Mouse (Mus musculus) brain, embryonic 18.5 days (tissue): Measurements from ENCODE around the gene Ccr10.

Experiments used
- DNase-seq: peaks from one replicate; pipeline ENCODE4 v3.0.0-alpha.2; 2012; ENCODE audit warnings: low read depth, low spot score

Gene Ccr10

DNA sequence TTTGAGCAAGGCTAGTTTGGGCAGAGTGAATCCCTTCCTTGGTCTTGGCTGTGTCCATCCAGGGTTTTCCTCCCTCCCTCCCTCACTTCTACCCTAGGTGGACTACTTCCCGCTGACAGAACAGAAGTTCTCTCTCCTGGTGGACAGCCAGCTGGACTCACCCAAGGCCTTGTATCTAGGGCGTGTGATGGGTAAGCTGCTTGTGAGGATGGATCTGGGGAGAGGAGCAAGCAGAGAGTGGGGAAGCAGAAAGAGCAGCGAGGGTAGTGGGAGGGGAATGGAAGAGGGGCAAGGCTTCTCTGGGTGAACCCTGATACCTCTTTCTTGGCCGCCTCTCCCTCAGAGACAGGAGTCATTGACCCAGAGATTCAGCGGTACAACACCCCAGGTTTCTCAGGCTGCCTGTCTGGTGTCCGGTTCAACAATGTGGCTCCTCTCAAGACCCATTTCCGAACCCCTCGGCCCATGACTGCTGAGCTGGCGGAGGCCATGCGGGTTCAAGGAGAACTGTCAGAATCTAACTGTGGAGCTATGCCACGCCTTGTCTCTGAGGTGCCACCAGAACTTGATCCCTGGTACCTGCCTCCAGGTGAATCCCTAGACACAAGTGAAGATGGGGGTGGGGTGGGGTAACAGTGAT lies 13.0 kb upstream of the Ccr10 start:
- DNase-seq, result no peak

DNA sequence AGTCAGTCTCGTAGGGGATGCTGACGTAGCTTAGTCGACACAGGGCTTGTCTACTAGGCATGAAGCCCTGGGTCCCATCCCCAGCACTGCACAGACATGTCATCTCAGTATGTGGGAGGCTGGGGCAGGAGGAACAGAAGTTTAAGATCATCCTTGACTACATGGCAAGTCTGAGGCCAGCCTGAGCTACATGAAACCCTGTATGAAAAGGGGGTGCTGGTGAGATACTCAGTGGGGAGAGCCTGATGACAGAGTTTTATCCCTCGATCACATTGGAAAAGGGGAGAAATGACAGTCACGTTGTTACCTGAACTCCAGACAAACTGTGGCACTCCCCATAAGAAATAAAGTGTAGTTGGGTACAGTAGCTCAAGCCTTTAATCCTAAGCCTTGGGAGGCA lies 12.3 kb upstream of the Ccr10 start:
- DNase-seq, result no peak

DNA sequence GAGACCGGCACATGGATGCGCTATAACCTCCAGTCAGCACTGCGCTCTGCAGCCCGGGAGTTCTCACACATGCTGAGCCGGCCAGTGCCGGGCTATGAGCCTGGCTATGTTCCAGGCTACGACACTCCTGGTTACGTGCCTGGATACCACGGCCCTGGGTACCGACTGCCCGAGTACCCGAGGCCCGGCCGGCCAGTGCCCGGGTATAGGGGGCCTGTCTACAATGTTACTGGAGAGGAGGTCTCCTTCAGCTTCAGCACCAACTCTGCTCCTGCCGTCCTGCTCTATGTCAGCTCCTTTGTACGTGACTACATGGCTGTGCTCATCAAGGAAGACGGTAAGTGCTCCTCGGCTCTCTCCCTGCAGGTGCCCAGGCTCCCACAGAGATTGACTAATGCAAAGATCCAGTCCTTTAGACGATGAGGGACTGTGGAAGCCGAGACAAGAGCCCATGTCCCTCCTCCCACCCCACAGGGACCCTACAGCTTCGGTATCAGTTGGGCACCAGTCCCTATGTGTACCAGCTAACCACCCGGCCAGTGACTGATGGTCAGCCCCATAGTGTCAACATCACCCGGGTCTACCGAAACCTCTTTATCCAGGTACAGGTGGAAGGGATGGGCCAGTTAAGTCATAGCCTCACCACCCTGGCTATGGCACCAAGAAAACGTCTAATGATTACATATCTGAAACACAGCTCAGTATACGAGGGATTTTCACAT lies 11.4 kb upstream of the Ccr10 start:
- no peak for DNase-seq

- DNase-seq, result no peak
Observed at GRCm38 (mm10) chr11:101185441-101185840, 10.2 kb upstream of the Ccr10 start.

GRCm38 (mm10) chr11:101184984-101185383 lies 9.7 kb upstream of the Ccr10 start:
- DNase-seq, result no peak

DNA sequence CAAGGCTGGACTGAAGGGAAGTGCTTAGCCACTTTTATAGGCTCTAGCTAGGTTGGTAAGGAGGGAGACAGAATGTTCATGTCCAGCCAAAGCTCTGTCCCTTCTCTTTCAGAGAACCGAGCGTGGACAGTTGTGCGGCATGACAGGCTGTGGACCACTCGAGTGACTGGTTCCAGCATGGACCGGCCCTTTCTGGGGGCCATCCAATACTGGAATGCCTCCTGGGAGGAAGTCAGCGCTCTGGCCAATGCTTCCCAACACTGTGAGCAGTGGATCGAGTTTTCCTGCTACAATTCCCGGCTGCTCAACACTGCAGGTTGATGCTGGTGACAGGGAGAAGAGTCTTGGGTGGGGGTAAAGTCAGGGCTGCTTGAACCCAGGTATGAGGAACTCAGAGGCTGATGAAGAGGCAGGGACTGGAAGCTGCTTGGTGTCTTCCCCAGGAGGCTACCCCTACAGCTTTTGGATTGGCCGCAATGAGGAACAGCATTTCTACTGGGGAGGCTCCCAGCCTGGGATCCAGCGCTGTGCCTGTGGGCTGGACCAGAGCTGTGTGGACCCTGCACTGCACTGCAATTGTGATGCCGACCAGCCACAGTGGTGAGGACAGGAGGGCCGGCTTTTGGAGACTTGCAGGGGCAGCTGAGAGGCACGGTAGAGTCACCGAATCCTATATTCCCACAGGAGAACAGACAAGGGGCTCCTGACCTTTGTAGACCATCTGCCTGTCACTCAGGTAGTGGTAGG lies 7.7 kb upstream of the Ccr10 start:
- DNase-seq, result no peak

- no peak for DNase-seq
Observed at GRCm38 (mm10) chr11:101181961-101182360, 6.7 kb upstream of the Ccr10 start.

DNA sequence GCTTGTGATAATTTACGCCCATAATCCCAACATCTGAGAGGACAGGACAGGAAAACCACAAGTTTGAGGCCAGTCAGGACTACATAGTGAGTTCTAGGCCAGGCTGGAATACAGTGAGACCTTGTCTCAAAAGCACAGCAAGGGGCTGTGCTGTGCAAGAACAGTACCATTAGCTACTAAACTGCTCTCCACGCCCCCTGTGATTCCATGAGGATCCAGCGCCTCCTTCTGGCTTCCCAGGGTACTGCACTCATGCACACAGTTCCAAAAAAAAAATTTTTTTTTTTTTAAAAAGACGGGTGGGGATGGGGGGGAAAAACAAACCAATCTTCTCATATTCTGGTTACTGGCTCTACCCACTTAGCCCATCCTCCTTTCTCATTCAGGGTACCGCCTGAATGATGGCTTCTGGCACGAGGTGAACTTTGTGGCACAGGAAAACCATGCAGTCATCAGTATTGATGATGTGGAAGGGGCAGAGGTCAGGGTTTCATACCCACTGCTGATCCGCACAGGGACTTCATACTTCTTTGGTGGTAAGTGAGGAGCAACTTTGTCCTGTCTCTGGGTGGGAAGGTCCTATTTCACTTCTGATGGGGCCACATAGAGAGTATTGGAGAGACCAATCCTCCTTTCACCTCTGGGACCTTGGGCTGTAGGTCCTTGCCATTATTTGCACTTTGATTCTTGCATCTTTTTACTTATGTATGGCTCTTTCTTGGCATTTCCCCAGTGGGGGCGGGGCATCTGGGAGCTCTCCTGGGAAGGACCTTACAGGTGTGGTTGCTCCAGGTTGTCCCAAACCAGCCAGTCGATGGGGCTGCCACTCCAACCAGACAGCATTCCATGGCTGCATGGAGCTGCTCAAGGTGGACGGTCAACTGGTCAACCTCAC lies 5.8 kb upstream of the Ccr10 start:
- DNase-seq, result no peak

- DNase-seq, result no peak
Observed at GRCm38 (mm10) chr11:101180261-101180660, 5.0 kb upstream of the Ccr10 start.

DNA sequence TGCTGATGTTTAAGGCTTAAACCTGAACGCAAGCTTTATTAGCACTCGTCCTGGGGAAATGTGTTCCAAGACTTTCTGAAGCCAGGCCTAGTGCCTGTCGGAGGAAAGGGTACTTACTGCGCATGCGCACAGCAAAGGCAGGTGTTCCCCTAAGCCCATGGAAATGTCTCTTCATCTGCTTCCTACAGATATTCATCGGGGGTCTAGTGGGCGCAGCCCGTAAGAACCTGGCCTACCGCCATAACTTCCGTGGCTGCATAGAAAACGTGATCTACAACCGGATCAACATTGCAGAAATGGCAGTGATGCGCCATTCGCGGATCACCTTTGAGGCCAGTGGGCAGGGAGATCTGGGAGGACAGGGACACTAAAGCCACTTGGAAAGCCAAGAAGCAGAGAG lies 4.1 kb upstream of the Ccr10 start:
- DNase-seq, result no peak

DNA sequence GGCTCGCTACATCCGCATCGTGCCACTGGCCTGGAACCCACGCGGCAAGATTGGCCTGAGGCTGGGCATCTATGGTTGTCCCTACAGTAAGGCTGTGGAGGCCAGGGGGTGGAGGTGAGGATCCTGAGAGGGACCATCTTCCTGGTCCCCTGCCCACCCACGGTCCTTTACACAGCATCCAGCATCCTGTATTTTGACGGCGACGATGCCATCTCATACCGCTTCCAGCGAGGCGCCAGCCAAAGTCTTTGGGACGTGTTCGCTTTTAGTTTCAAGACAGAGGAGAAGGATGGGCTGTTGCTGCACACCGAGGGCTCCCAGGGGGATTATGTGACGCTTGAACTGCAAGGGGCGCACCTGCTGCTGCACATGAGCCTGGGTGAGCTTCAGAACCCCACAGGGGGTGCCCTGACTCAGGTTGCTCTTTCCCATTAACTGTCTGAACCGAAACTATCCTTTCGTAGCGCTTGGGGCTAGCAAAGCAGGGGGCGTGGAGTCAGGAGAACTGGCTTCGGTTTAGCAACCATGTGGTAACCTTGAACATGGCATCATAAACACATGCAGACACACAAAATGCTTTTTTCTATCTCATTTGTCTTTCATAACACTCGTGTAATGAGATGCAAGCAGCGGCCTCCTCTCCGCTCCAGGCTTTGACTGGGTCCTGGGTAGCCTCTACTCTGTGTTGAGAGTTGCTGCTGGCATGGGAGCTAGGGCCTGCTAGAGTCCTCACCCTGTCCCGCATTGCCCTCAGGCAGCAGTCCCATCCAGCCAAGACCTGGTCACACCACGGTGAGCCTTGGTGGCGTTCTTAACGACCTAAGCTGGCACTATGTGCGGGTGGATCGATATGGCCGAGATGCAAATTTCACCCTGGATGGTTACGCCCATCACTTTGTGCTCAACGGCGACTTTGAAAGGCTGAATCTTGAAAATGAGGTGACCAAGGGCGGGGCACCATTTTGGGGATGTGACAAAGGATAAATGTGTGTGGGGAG lies 3.1 kb upstream of the Ccr10 start:
- no peak for DNase-seq

DNA sequence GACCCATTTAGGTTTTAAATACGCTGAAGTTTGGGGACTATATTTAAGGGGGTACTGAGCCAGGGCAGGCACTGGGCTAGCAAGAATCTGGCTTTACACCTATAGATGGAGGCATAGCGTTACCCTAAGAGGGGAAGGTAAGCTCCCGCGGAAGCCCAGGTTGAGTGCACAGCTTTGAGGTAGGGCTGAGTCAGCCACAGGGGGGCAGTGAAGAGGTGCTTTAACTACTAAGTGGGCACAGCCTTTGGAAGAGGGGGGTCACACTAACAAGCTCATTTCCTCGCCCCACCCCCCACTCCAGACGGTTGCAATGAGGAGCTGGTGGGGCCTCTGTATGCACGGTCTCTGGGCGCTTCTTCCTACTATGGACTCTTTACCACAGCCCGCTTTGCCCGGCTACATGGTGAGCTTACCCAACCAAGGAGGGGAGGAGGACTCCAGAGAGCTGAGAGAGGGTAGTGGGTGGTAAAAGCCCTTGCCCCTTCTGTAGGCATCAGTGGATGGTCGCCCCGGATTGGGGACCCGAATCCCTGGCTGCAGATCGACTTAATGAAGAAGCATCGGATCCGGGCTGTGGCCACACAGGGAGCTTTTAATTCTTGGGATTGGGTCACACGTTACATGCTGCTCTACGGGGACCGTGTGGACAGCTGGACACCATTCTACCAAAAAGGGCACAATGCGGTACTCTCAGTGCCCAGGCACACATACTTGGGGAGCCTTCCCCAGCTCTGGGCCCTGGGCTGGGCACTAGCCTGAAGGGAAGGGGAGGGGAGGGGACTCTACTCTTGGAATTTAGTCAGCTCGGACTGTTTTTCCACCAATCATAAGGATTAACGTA lies 1.9 kb upstream of the Ccr10 start:
- no peak for DNase-seq

DNA sequence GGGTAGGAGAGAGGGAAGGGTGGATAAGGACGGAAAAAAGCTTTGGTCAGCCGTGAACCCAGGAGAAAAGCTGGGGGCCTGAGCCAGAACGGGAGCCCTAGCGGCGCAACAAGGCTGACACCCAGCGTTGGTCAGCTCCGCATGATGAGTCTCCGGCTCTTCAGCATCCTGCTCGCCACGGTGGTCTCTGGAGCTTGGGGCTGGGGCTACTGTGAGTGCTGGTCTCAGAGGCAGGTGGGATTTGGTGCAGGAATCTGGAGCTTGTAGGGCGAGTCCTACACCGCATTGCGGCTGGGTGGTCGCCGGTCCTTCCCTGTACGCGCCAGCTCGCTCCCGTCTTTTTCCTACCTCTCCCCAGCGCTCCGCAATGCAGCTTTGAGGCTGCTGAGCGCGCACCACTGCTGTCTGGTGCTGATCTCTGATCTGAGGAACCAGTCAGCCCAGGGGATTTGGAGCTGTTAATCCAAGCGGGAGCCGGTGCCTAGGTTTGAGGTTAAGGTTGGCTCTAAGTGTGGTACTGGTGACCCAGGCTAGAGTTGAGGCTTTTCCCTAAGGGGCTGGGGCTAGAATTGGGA lies 961 bp upstream of the Ccr10 start:
- no peak for DNase-seq

GRCm38 (mm10) chr11:101175636-101176116 lies 433 bp upstream of the Ccr10 start:
- DNase-seq, result no peak

DNA sequence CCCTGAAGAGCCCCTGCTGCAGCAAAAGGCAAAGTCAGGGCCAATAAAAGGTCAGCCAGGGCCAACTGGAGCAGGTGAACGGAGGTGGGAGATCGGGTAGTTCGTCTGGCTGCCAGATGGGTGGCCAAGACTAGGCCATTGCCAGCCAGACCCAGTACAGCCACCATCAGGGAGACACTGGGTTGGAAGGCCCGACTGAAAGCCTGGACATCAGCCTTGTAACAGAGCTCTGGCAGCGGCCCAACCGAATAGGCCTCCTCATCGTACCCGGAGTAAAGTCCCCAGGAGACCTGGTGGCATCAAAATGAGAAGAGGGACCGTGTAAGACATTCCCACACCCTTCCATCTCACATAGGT lies 876 bp downstream of the Ccr10 start:
- DNase-seq, result no peak

DNA sequence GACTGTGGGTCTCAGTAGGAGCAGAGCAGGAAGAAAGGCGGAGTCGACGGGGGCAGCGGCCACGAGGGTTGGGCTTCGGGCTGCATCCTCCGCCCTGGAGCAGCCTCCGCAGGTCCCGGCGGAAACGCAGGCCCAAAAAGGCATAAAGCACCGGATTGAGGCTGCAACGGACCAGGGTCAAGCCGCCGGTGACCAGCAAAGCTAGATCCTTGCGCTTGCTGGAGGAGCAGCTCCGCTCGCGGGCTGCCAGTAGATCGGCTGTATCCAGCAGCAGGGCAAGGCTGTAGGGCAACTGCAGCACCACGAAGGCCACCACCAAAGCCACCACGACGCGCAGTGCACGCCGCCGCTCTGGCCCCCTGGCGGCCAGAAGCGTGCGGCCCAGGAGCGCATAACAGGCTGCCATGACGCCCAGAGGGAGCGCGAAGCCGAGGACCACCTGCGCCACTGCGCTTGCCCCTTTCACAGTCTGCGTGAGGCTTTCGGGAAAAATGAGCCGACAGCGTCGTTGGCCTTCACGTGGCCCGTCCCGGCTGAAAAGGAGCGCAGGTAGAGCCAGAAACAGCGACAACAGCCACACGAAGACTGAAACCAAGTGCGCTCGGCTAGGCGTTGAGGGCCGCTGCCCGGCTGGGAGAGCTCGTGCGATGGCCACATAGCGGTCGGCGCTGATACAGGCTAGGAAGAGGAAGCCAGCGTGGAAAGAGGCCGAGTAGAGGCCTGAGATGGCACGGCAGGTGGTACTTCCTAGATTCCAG lies 1.4 kb downstream of the Ccr10 start:
- DNase-seq, result no peak

GRCm38 (mm10) chr11:101173112-101173511 lies 2.1 kb downstream of the Ccr10 start:
- DNase-seq, result no peak

DNA sequence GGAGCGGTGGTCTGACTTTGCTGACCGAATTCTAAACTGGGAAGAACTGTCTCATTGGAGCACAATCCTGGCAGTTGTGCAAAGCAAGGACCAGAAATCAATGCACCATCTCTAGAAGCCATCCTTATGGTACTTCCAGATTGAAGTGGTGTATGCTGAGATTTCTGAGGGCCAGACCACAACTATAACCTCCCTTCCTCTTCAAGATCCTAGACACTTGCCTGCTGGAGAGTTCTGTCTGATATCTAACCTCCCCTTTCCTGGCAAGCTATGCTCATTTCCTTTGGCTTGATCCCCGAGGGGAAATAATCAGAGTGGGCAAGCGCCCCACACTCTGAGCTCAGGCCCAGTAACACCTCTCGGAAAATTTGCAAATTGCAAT lies 2.8 kb downstream of the Ccr10 start:
- DNase-seq, result no peak
